ENCODE assay signal across 8 mouse cellular contexts in the genomic region with DNA sequence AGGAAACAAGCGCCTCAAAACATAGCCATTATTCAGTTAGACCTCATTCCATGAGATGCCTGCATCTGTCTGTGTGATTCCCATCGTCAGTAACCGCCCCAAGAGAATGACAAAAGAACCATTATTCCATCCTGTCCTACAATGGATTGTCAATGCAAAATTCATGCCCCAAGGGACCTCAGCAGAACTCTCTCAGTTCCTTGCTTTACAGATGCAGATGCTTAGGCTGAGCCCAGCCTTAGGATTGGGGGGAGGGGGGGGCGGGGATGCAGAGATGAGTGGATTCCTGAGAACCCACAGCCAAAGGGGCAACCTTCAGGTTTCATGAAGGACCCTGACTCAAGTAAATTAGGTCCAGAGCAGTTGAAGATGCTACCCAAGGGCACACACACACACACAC.
DNase-seq lines count a peak whose midpoint lies in the region; ATAC-seq and TF ChIP-seq lines count a peak whose summit lies in the region.

No protein-coding gene starts in this region.

- no peak overlapping the region for H3K27ac ChIP-seq in kidney, postnatal 0 days
- H3K27ac ChIP-seq in embryonic facial prominence, embryonic 13.5 days: no peak overlapping the region
- no peak overlapping the region for H3K27ac ChIP-seq in limb, embryonic 12.5 days

- no peaks in the 10 kb centered on the region for H3K36me3 ChIP-seq in kidney, postnatal 0 days (ENCODE audit: insufficient read depth, low read length)
- H3K36me3 ChIP-seq in embryonic facial prominence, embryonic 13.5 days: no peaks in the 10 kb centered on the region
- H3K36me3 ChIP-seq in limb, embryonic 12.5 days: no peaks in the 10 kb centered on the region

- no peaks in the 10 kb centered on the region for H3K9me3 ChIP-seq in kidney, postnatal 0 days (replicated peaks; ENCODE audit: low read length)
- no peaks in the 10 kb centered on the region for H3K9me3 ChIP-seq in embryonic facial prominence, embryonic 13.5 days
- no peaks in the 10 kb centered on the region for H3K9me3 ChIP-seq in limb, embryonic 12.5 days

- H3K4me1 ChIP-seq in kidney, postnatal 0 days (replicated peaks; ENCODE audit: insufficient read depth, low read length): no peaks in the 10 kb centered on the region; the same call in 1 of the 2 replicates
- peaks cover 19% of the 10 kb centered on the region for H3K4me1 ChIP-seq in embryonic facial prominence, embryonic 13.5 days
- H3K4me1 ChIP-seq in limb, embryonic 12.5 days (replicated peaks): peaks cover 15% of the 10 kb centered on the region

- WGBS in kidney, postnatal 0 days: 30% methylated on average over 4 of the region's 4 CpGs
- WGBS in embryonic facial prominence, embryonic 13.5 days: 11% methylated on average over 4 of the region's 4 CpGs
- WGBS in limb, embryonic 12.5 days: 11% methylated on average over 4 of the region's 4 CpGs

- no peak overlapping the region for H3K4me3 ChIP-seq in kidney, postnatal 0 days (replicated peaks; ENCODE audit: low read depth, low read length)
- H3K4me3 ChIP-seq in embryonic facial prominence, embryonic 13.5 days: peak overlapping the region; percentile 61
- no peak overlapping the region for H3K4me3 ChIP-seq in limb, embryonic 12.5 days (replicated peaks)

- no peaks in the 10 kb centered on the region for H3K27me3 ChIP-seq in kidney, postnatal 0 days (ENCODE audit: insufficient read depth, low read length)
- peaks cover 4% of the 10 kb centered on the region; the same call in 1 of the 2 replicates for H3K27me3 ChIP-seq in embryonic facial prominence, embryonic 13.5 days
- peaks cover 21% of the 10 kb centered on the region for H3K27me3 ChIP-seq in limb, embryonic 12.5 days

- no peak overlapping the region for H3K9ac ChIP-seq in kidney, postnatal 0 days (ENCODE audit: low read depth, low read length)
- no peak overlapping the region for H3K9ac ChIP-seq in embryonic facial prominence, embryonic 13.5 days
- H3K9ac ChIP-seq in limb, embryonic 12.5 days (replicated peaks): no peak overlapping the region

- peak overlapping the region; percentile 98 for H3K4me2 ChIP-seq in kidney, postnatal 0 days (ENCODE audit: low read length)
- peak overlapping the region; percentile 98 for H3K4me2 ChIP-seq in embryonic facial prominence, embryonic 13.5 days
- H3K4me2 ChIP-seq in limb, embryonic 12.5 days: peak overlapping the region; percentile 95

- DNase-seq in kidney, postnatal 0 days (ENCODE audit: low spot score): no peak
- DNase-seq in kidney, postnatal 25 days: no peak
- DNase-seq in retina, postnatal 1 day: peak; percentile 75
- no peak for DNase-seq in adrenal gland, adult (ENCODE audit: inconsistent age in 2 of 2, low spot score in 1 of 2)
- DNase-seq in kidney, postnatal 10 days: no peak
- no peak for DNase-seq in layer of hippocampus, postnatal 36 days

- TF ChIP-seq CTCF in kidney, postnatal 0 days (IDR thresholded peaks at IDR 0.05; ENCODE audit: low read depth): no peak

- no peak for ATAC-seq in kidney, postnatal 0 days (replicated peaks; ENCODE audit: low FRiP score, low read depth)
- ATAC-seq in embryonic facial prominence, embryonic 13.5 days (ENCODE audit: insufficient number of reproducible peaks, insufficient read depth, low FRiP score, low TSS enrichment, low read depth): no peak
- ATAC-seq in limb, embryonic 12.5 days (ENCODE audit: insufficient number of reproducible peaks, insufficient read depth, low FRiP score, low TSS enrichment, low read depth): no peak
